Mouse (Mus musculus): ENCODE data around the gene Sapcd1.

DNA sequence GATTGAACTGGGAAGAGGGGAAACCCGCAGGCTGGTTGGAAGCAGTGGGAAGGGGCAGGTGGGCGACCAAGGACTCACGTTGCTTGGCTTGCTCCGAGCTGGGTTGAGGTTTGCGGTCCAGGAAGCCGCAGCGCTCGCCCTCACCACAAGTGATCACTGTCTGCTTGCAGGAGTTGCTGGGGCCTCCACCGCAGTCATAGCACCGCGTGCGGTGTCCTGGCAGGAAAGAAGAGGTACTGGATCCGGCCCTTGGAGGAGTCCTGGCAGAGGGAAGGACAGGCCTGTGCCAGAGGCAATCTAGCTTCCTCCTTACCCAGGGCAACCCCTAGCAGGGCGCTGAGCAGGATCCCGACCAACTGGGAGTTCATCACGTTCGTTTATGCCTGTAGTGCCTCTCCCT is 46.3 kb upstream of the Sapcd1 start:
- TF ChIP-seq CTCF (IDR thresholded peaks at IDR 0.05; ENCODE audit: low read depth) (no peak), EP300 (IDR thresholded peaks at IDR 0.05; ENCODE audit: low read depth) (no peak)
